Mouse (Mus musculus) urinary bladder, postnatal 36 days (tissue): ENCODE results near the gene Cap2.

Experiments used
- DNase-seq, 2 experiments: peaks; one replicate each; pipeline ENCODE4 v3.0.0; 2022; ENCODE audit warnings: low spot score in 2 of 2, mixed read lengths in 1 of 2

The Cap2 gene

GRCm38 (mm10) chr13:46690559-46691241 lies 189.1 kb downstream of the Cap2 start:
- no peak for DNase-seq

- no peak for DNase-seq
Measured at GRCm38 (mm10) chr13:46695296-46695908, 193.8 kb downstream of the Cap2 start.

- no peak for DNase-seq
Measured at GRCm38 (mm10) chr13:46695932-46696331, 194.3 kb downstream of the Cap2 start.

- no peak for DNase-seq
Measured at GRCm38 (mm10) chr13:46696788-46697187, 195.1 kb downstream of the Cap2 start.

GRCm38 (mm10) chr13:46699372-46699771 lies 197.7 kb downstream of the Cap2 start:
- no peak for DNase-seq
